Mouse (Mus musculus) T-helper 2 cell (primary cell): ENCODE results near the gene Mef2d.
"Not testable (repeated sequence)": the region's sequence is repeated elsewhere in the genome, so short reads cannot be mapped to it uniquely, and the experiment has no call there.

Experiments
- in situ Hi-C: fragments of 300-600 bp; cut with MboI, MseI; formaldehyde crosslinking; loops from one replicate; pipeline ENCODE4 v1.15.1; 2025; ENCODE audit warnings: high pct_unique_total_duplicates

Gene Mef2d

DNA sequence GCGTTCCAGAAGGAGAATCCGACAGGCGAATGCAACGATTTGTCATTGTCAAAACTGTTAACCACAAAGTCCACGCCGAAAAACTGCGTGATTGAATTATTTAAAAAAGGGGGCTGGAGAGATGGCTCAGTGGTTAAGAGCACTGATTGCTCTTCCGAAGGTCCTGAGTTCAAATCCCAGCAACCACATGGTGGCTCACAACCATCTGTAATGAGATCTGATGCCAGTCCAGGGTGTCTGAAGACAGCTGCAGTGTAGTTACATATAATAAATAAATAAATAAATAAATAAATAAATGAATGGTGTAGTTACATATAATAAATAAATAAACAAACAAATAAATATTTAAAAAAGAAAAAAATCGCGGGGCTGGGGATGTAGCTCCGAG, 36.2 kb downstream of the Mef2d start:
- in situ Hi-C loops: not testable (repeated sequence)

DNA sequence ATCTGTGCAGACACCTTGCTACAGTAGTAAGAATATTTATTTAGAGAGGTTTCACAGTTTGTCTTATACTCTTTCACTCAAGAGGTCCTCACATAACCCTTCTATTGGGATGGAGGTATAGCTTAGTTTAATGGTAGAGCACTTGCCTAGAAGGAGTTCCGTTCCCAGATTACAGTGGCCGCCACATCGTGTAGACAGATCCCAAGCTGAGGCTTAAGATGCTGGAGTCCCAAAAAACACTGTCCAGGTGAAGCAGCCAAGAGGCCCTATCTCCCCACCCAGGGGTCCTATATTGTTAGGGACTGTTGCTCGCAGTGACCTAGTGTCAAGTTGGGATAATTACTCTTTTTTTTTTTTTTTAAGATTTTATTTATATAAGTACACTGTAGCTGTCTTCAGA, 36.8 kb downstream of the Mef2d start:
- in situ Hi-C loops: no loop called here

DNA sequence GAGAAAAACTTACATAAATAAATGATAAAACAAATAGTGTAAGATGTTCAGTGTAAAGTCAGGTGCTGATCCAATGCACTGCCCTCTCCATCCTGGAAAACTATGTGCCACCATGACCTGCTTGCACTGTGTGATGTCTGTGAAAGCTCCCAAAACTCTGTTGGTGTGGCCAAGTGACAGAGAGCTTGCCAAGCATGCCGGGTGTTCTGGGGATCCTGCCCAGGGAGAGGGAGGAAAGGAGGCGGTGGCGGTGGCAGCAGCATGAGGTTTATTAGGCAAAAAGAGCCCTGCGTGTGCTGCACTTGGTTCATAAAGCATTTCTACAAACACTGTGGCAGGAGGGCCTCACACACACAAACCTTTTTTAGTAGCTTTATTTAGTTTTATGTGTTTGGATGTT, 39.2 kb downstream of the Mef2d start:
- in situ Hi-C loops: no loop called here

DNA sequence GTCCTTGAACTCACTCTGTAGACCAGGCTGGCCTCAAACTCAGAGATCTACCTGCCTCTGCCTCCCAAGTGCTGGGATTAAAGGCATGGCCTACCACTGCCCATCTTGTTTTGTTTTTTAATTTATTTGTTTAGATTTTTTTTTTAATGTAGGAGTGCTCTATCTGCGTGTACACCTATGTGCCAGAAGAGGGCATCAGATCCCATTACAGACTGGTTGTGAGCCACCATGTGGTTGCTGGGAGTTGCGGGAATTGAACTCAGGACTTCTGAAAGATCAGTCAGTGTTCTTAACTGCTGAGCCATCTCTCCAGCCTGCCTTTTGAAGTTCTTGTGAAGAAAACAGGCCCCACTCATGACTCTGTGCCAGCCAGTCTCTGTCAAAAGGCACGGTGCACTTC, 44.3 kb downstream of the Mef2d start:
- in situ Hi-C loops: no loop called here

DNA sequence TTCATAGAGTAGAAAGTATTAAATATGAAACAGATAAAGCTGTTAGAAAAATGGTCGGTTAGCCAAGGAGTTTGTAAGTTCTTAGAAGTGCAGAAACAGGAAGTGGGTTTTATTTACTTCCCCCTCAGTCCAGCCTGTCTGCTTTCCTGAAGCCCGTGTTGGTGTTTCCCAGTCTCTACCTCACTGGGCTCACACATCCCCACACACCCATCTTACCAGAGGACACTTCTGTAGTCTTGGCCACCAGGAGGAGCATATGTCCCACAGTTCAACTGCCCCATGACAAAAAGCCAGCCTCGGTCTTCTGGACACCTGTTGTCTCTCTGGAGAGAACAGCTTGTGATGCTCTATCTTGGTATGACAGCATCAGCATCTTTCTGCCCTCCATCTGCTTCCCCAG, 49.0 kb downstream of the Mef2d start:
- in situ Hi-C loops: loop anchor here (5.0 kb wide), 1 partner anchor 36 kb away; no protein-coding TSS in a partner anchor

DNA sequence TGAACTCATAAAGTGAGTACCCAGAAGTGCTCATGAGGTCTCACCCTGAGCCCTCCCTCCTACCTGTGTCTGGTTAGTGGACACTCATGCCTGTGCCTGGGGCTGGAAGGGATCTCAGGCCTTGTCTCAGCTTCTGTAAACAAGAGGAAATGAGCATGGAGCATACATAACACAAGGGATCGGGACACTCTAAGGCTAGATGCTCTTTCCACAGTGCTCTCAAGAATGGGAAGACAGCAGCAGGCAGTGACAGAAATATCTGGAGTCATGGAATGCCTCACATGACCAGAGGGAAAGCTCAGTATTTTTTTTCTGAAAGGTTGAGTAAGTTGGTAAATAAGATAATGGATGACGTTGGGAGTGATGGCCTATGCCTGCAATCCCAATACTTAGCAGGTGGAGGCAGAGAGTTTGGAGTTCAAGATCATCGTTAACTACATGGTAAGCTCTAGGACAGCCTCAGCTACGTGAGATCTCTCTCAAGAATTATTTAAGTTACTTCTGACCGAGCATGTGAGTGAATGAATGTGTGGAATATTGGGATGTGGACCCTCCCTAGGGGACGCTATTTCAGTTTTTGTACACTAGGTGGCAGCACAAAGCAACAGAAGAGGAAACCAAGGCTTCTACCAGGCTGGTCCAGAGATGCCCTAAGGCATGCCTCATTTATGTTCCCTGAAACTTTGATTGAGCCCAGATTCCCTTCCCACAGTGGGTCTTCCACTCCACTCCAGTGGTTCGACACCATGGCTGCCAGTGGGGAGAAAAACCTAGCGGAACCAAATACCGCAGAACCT, 49.8 kb downstream of the Mef2d start:
- in situ Hi-C loops: loop anchor here (5.0 kb wide), 1 partner anchor 35 kb away; no protein-coding TSS in a partner anchor

DNA sequence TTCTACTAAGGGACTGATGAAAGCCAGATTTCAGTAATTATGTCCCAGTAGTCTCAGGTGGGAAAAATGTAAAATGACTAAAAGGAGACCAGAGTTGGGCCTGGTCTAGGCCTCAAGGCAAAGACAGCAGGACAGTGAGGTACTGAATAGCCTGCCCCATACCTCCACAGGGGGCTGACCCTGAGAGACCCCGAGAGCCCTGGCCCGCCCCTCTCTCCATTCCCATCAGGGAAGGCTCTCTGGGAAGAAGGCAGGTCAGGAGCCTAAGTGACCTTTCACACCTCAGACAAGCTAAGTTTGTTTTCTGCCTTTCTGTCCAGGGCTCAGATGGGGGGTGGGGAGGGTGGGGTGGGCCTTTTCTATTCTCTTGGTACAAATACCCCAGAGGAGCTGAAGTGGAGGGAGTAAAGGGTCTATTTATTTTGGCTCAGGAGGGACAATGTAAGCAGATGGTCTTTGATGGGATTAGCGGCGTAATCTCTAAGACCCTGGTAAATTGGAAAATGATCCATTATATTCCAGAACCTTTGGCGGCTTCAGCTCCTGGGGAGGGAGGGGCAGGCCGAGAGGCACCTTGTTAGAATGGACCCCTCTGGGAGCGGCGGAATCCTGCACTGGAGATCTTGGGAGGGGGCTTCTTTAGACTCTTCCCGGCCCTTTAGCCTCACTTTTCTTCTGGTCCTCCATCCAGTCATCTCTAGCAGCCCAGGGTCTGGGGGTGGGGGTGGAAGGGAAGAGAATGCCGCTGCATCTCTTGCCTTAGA, 55.8 kb downstream of the Mef2d start:
- in situ Hi-C loops: no loop called here

DNA sequence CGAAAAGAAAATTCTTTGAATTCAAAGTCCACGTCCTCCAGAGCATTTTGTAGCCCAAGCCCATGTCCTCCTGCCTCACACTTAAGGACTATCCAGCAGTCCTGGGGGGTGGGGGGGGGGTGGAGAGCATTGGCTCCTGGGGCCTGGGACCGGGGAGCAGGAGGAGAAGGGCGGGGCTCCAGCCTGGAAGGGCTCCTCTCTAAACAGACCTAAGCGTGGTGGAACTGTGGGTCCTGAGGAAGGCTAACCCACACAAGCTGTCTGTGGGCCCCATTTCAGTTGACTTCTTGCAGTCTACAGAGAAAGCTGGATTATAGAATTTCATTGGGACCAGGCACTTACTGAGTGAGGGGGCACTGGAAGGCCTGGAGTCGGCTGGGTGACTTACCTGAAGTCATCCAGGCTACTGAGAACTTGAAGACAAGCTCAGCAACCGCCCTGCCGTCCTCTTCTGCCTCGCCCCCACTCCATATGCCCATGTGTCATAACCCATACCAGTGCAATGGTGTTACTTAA, 56.4 kb downstream of the Mef2d start:
- in situ Hi-C loops: no loop called here

DNA sequence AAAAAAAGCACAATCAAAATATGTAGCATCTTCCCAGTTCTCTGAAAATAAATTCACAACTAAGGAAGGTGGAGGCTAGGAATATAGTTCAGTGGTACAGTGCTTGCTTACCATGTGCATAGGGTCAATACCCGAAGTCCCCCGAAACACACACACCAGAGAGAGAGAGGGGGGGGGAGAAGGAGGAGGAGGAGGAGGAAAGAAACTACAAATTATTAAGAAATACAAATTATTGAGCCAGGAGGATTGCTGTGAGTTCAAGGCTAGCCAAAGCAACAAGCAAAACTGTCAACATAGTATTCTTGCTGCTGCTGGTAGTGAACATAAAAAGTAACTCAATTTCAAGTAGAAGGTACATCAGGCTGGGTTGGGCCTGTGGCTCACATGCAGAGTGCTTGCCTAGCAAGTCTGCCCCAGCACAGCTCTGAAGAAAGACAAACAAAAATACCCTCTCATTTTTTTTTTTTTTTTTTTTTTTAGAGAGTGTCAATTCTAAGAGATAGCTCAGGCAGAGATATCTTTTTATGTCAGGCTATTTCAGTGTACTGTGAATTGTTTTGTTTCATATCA, 57.5 kb downstream of the Mef2d start:
- in situ Hi-C loops: no loop called here

DNA sequence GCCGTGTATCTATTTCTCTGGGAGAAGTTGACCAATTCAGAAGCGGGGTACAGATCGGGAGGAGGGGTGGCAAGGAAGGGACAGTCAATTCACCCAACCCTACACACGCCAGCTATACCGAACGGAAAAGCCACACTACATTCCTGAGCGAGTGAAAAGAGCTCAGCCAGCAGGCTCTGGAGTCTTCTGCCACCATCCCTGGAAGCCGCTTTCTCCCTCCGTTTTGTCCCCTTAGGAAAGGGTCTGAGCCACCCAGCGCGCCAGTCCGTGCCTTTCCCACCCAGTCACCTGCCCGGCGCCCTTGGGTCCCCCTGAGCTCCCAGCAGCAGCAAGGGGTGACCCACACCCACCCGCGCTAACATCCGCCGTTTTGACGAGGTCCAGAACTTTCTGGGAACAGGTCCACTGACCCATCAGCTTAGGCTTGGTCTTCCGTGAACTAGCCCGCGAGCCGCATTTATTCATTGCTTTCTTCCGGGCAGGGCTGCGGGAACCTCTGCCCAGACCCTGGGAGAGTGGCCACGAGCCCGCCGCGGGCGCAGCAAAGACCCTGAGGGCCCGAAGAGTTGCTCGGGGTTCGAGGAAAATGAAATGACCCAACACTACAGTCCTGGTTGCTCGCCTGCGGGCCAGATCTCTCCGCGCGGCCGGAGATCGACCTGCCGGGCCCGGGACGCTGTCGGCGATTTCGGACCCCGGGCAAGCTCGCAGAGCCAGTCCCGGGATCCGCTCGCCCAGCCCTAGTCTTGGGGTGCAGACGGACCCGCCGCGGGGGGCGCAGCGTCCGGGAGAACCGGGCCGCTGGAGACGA, 58.2 kb downstream of the Mef2d start:
- in situ Hi-C loops: no loop called here

DNA sequence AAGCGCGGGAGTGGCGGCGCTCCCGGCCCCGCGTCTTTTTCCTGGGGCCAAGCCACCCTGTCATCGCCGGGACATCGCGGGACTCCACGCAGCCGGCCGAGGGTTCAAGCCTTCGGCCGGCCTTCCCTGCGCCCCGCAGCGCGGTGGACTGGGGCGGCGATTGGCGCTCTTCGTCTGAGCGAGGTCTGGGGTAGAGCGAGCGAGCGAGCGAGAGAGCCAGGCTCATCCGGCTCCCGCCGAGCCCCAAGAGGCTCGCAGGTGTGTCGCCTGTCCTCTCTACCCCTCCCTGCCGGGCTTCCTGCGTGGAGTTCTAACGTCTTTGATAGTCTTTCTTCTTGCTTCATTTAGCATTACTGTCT, 58.8 kb downstream of the Mef2d start:
- in situ Hi-C loops: no loop called here

DNA sequence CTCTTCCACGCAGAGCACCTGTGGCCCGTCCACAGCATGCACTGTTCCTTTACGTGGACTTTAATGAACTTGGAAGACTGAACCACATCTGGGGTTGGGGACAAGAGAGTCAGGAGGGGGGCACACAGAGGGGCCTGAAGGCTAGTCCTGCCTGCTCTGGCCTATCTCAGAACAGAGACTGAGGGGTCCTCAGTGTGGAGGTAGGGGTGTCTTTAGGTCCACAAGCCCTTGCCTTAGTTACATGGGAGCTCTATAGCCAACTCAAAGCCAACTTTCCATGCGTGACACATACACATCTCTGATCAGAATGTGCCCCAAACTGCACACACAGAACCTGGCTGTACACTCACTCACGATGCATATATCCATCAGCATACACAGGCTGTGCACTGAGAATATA, 59.5 kb downstream of the Mef2d start:
- in situ Hi-C loops: no loop called here

DNA sequence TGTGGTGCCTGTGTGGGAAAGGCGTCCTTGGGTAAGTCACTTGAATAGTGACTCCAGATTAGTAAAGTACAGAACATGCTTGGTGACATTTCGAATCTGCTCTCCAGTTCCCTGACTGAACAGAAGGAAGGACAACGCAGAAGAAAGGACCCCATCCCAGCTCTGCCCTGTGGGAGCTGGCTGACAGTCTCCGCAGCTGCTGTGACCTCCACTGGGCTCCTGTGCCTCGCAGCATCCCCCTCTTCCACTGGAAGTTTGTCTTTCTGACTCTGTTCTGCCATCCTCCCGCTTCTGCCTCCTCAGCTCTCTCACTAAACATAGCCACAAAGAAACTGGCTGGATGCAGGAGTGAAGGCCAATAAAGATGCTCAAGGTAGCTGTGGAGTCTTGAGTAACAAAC, 60.8 kb downstream of the Mef2d start:
- in situ Hi-C loops: no loop called here

DNA sequence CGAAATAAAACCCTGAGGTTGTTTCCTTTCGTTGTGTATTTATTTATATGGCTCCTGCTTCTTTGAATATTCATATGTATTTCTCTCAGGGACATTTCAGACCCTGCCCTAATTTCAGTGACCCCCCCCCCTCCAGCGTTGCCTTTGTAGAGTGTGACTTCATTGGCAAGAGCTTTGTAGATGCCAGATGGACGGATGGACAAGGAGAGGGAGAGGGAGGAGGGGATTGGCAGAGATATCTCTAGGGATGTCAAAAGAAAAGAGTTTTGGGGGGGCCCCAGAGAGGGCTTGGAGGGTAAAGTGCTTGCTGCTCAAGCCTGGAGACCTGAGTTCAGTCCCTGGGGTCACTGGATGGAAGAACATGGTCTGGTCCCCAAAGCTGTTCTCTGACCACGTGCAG, 61.3 kb downstream of the Mef2d start:
- in situ Hi-C loops: no loop called here

DNA sequence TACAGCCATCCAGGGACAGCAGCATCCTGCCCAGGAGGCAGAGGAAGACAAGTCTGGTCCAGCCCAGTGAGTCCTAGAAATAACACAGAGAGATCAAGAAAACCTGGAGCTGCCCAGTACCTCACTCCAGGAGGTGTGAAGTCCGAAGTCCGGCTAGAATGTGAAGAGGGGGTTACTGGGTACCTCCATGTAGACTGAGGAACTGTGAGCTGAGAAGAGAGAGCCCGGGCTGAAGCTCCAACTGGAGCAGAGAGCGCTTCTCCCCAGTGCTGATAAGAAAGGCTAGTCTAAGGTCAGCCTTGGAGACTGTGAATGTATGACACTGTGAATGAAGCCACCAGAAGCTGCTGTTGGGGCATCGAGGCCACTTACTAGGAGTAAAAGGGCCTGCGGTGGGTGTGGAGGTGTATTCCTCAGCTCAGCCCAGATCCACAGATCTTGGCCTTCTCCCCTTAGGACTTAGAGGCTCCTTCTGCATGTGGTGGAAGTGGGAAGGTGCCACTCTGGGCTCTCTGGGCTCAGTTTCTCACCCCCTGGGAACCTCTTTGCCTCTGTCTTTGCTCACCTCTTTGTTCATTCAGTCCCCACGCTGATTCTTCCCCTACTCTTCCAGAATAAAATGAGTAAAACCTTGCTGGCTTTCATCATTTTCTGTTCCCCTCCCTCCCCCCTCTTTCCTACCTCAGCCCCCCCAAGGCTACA, 62.0 kb downstream of the Mef2d start:
- in situ Hi-C loops: no loop called here

DNA sequence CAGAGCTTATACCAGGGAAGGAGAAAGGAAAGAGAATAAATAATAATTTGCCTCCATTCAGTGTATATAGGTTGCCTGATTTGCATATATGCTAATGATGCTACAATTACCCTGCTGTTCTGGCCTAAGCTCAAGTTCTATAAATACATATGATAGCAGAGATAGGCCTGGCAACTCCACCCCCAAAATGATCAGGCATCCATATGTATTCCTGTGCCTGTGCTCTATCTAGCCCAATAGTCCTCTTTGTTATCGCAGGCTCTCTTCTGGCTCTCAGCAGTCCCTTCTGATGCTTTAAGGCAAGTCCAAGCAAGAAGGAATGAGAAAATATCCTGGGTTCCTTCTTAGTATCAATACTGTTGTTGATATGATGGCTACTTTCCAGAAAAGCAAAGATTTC, 62.6 kb downstream of the Mef2d start:
- in situ Hi-C loops: no loop called here

DNA sequence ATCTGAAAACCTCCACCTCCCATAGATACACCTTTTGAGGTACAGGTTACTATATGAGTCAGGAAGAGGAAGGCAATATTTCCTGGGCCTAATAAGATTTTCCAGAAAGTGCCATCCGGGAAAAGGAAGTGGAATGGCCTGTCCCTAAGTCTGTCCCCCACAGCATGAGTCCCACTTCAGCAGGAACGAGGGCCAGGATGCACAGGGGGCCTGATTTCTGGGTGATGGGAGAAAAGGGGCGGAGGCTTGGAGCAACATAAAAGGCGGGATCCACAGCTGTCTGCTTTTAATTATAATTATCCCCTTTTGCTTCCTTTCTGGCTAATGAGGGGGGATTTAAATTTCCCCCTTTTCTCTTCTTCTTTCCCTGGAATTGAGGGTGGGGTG, 63.0 kb downstream of the Mef2d start:
- in situ Hi-C loops: no loop called here

DNA sequence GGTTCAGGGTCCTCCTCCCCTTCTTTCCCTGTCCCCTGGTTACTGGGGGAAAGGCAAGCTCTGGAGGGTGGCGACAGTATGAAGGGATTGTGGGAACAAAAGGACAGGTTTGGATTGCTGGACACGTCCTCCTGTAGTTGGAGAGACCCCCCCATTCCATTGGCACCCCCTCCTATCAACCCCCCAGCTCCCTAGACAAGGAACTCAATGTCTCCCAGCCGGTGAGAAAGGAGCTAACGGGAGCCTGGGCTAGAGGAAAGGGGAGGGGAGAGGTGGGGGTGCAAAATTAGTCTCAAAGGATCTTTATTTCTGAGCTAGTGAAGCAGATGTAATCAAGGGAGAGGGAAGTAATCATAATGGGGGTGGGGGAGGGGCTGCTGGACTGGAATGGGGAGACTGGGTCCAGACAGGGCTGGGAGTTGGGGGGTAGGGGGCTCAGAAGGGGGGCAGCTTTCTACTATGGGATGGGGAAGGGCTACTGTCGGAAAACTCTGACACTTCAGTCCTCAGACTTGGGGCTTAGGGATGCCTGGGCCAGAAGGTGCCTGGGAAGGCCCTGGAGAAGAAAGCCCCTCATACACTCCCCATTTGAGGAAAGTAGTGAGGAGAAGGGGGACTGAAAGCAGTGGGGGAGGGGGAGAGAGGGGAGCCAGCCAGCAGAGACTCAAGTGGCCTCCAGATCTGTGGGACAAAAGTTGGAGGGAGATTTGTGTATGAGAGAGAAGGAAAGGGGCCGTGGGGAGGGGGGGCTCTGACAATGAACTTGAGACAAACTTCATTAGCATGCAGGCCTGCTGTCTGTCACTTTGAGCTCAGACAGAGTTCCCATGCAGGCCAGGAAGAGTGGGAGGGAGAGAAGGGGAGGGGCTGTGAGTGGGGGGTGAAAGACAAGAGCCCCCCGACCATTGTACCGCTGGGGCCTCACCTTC, 63.7 kb downstream of the Mef2d start:
- in situ Hi-C loops: no loop called here

DNA sequence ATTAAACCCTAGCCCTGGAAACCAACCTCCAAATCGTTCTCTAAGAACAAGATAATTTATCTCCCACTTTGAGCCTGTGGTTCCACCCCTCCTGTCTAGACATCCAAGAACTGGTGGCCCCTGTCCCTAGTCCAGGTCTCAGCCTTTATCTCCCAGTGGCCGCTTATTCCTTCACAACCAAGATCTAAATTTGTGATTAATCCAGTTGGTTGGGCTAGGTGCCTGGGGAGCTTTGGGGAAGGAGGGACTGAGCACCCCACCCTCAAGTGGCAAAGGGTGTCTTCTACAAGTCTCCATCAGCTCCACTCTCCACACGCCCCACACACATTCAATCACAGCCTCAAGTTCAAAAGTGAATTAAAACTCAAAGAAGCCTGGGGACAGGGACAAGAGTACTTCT, 64.3 kb downstream of the Mef2d start:
- in situ Hi-C loops: no loop called here

DNA sequence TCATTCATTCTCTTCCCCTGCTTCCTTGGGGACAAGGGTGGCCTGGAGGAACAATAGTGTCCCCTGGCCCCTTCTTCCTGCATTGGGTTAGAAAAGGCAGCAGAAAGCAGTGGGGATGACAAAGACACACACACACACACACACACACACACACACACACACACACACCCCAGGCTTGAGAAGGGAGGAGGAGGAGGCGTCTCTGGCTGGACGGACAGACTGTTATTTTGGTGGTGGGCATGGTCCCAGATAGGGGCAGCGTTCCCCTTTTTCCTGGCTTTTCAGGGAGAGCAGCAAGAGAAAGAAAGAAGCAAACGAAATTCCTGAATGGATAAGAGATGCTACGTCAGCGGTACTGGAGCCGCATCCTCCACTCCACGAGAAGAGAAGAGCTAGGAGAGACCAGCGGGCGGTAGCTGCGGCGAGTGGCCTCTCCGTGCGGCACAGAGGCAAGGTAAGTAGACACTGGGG, 64.8 kb downstream of the Mef2d start:
- in situ Hi-C loops: no loop called here
